Mouse (Mus musculus) E14TG2a.4 (cell line): ENCODE data around the gene Nxn.

ENCODE experiments used
- H3K27me3 ChIP-seq: 2 replicates; pipeline ENCODE4 v1.6.1; 2014; ENCODE audit warnings: low read length, control low read depth; ENCODE audit not compliant: insufficient read depth
- H3K36me3 ChIP-seq: 2 replicates; pipeline ENCODE4 v1.6.1; 2014; ENCODE audit warnings: low read length, control low read depth; ENCODE audit not compliant: insufficient read depth
- H3K4me1 ChIP-seq: replicated peaks from 2 replicates; pipeline ENCODE4 v1.6.1; 2014; ENCODE audit warnings: low read depth, low read length, control low read depth
- H3K4me3 ChIP-seq: replicated peaks from 2 replicates; pipeline ENCODE4 v1.5.1; 2014; ENCODE audit warnings: mild to moderate bottlenecking, low read length
- H3K9me3 ChIP-seq: 2 replicates; pipeline ENCODE4 v1.6.1; 2014; ENCODE audit warnings: low read length, control low read depth
- CTCF ChIP-seq: conservative IDR thresholded peaks from 2 replicates; pipeline ENCODE4 v1.5.1; 2014; ENCODE audit warnings: low read length
- NANOG ChIP-seq: IDR thresholded peaks from 2 replicates; pipeline ENCODE4 v1.6.1; 2014; ENCODE audit warnings: borderline replicate concordance, low read length, mixed read lengths
- POU5F1 ChIP-seq: IDR thresholded peaks from 2 replicates; pipeline ENCODE4 v1.6.1; 2014; ENCODE audit warnings: low read length, borderline replicate concordance

Gene Nxn

DNA sequence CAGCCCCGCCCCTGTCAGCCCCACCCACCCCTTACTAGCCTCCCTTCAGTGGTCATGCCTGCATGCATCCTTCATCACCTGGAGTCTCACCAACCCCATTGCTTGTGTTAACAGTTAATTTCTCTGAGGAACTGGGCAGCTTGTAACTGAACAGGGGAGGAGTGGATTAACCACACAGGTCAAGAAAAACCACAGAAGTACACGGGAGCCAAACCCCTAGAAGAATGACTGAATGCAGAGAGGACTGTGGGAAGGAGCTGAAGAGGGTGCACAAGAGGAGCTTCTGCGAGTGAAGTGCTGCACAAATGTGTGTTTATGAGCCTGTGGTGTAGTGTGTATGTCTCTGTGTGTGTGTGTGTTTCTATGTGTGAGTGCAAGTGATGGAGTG, 47.3 kb downstream of the Nxn start:
- H3K36me3 ChIP-seq, result no peaks in the 10 kb centered on the region
- no peaks in the 10 kb centered on the region for H3K9me3 ChIP-seq
- H3K4me1 ChIP-seq, result peaks cover 82% of the 10 kb centered on the region
- TF ChIP-seq POU5F1 (no peak), NANOG (no peak), CTCF (no peak)
- H3K27me3 ChIP-seq, result peaks cover 88% of the 10 kb centered on the region
- no peak overlapping the region for H3K4me3 ChIP-seq

DNA sequence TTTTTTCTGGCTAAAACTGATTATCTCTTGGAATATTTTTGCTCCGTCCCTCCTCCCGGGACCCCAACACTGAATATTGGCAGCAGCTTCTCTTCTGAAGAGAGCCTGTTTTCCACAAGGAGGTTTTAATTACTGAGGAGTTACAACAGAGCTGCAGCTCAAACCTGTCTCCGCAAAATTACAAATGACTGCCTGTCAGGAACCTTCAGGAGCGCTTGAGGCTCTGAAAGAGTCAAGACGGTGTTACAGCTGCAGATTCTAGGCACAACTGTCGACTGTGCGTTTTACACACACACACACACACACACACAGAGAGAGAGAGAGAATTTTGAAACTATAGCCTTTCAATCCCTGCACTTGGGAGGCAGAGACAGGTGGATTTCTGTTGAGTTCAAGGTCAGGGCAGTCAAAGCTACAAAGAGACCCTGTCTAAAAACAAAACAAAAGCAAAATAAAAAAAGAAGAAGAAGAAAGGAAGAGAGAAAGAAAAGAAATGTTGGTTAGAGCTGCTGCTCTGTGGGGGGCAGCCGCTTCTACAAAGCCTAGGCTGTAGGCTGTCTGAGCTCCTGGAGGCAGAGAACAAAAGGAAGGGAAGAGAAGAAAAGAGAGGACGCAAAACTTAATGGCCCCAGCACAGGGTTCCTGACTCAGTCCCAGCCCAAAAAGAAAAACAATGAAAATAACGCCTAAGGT, 47.9 kb downstream of the Nxn start:
- Histone ChIP-seq H3K9me3 (no peaks in the 10 kb centered on the region), H3K27me3 (peaks cover 90% of the 10 kb centered on the region), H3K36me3 (no peaks in the 10 kb centered on the region), H3K4me1 (peaks cover 77% of the 10 kb centered on the region), H3K4me3 (peak overlapping the region; percentile 3; the same call in 1 of the 2 replicates)
- TF ChIP-seq NANOG (peak; percentile 91), CTCF (no peak)

DNA sequence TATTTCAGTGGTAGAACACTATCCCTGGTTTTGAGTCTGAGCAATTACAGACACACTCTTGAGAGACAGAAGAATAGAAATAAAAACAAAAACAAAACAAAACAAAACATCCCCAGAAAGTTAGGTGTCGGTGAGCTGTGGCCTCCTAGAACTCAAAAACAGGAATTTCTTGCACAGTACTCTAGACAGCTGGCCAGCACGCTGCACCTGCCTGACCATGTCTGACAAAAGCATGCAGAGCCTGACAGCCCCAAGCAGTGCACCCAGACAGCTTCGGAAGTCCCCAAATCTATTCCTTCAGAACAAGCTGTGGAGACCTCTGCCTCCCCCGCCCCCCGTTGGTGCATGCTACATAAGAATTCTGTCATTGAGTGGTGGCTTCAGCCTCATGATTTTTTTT, 49.1 kb downstream of the Nxn start:
- TF ChIP-seq NANOG (no peak), POU5F1 (no peak), CTCF (no peak)

DNA sequence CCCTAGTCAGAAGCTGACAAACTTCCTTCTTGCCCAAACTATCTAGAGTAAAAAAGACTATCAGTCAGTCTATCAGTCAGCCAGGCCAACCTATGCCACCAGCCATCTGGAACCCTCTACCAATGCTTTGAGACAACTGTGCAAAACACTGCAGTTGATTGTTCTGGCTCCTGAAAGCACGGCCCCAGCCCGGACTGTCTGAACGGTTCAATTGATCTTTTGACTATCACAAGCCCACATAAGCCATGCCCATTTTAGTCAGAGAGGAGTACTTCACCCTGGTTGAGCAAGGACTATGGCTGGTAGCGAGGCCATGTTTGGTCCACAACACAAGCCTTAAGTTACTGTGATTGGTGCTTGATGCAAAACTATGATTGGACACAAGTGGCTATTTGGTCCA, 51.4 kb downstream of the Nxn start:
- H3K9me3 ChIP-seq, result no peaks in the 10 kb centered on the region
- H3K4me3 ChIP-seq, result no peak overlapping the region
- H3K4me1 ChIP-seq, result peaks cover 54% of the 10 kb centered on the region
- TF ChIP-seq CTCF (no peak), POU5F1 (no peak), NANOG (no peak)
- H3K36me3 ChIP-seq, result no peaks in the 10 kb centered on the region
- H3K27me3 ChIP-seq, result peaks cover 82% of the 10 kb centered on the region

More for the DNA sequence above, 49.1 kb downstream of the Nxn start:
- H3K27me3 ChIP-seq, result peaks cover 85% of the 10 kb centered on the region
- peaks cover 64% of the 10 kb centered on the region for H3K4me1 ChIP-seq
- no peaks in the 10 kb centered on the region for H3K9me3 ChIP-seq
- peak overlapping the region; percentile 3; the same call in 1 of the 2 replicates for H3K4me3 ChIP-seq
- H3K36me3 ChIP-seq, result no peaks in the 10 kb centered on the region

DNA sequence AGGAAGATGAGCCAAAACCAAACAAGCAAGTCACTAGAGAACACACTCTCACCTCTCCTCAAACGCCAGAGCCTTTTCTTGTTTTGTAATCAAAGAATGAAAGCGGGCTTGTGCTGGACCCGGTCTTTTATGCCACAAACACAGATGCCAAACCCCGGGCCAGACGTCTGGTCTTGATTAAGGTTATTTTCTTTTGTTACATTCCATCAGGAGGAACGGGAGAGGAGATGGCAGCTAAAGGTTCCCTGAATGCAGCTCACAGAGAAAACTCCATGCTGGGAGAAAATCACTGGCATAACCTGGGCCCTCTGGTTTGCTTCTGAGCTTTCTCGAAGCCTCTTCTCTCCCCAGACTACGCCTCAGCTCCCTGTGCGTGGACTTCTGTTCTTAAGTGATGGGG, 55.9 kb downstream of the Nxn start:
- H3K9me3 ChIP-seq, result no peaks in the 10 kb centered on the region
- H3K4me3 ChIP-seq, result no peak overlapping the region
- peaks cover 13% of the 10 kb centered on the region for H3K4me1 ChIP-seq
- TF ChIP-seq CTCF (no peak), NANOG (no peak), POU5F1 (no peak)
- peaks cover 67% of the 10 kb centered on the region for H3K27me3 ChIP-seq
- H3K36me3 ChIP-seq, result no peaks in the 10 kb centered on the region

DNA sequence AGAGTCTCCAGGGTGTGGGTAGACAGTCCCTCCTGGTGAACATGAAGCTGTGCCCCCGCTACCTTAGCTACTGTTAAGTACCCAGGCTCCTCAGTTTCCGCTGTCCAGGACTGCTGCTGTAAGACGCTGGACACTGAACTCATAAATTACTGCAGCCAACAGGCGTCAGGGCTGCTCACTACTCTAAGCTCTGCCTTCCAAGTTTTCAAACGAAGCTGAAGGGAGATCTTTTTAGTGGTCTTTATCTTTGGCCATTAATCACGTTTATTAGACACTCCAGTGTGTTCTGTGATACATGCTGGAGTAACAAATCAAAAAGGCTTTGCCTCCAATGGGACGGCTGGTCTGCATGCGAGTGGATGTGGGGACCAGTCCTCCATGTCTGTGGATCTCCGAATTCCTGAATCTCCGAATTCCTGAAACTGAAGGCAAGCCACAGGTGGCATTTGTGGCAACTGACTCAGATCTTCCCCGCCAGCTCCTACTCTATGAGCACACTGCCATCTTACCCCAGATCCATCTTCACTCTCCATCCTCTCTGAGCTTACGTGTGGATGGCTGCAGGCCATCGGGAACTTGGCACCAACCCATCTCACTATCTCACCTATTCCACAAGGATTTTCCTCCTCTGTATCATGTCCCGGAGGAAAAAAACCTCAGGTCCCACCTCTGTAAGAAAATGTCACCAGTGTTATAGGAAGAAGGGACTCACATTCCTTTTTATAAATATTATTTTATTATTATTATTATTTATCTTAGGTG, 56.9 kb downstream of the Nxn start:
- TF ChIP-seq CTCF, result no peak
- no peak for TF ChIP-seq NANOG
- no peak for TF ChIP-seq POU5F1
- no peaks in the 10 kb centered on the region for H3K9me3 ChIP-seq

DNA sequence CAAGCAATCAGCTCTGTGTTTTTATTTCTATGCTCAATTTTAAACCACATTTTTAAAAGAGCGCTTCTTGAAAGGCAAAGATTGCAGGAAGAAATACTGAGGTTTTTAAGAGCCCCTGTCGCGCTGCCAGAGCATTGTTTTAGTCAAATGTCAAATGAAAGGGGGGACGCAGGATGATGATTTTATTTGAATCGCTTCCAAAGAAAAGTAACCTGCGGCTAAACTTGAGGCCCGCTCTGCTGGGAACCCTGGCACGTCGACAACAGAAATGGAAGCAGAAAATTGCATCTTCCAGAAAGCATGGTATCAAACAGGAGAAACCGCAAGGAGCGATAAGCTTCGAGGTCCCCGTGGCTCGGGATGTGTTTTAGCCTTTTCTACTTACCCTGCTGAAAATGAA, 57.8 kb downstream of the Nxn start:
- Histone ChIP-seq H3K36me3 (no peaks in the 10 kb centered on the region), H3K27me3 (peaks cover 48% of the 10 kb centered on the region), H3K4me1 (peaks cover 28% of the 10 kb centered on the region), H3K9me3 (no peaks in the 10 kb centered on the region), H3K4me3 (no peak overlapping the region)
- TF ChIP-seq POU5F1 (no peak), CTCF (no peak), NANOG (no peak)

More for the DNA sequence above, 56.9 kb downstream of the Nxn start:
- H3K27me3 ChIP-seq, result peaks cover 57% of the 10 kb centered on the region
- H3K4me1 ChIP-seq, result peaks cover 21% of the 10 kb centered on the region
- H3K36me3 ChIP-seq, result no peaks in the 10 kb centered on the region
- H3K4me3 ChIP-seq, result no peak overlapping the region

DNA sequence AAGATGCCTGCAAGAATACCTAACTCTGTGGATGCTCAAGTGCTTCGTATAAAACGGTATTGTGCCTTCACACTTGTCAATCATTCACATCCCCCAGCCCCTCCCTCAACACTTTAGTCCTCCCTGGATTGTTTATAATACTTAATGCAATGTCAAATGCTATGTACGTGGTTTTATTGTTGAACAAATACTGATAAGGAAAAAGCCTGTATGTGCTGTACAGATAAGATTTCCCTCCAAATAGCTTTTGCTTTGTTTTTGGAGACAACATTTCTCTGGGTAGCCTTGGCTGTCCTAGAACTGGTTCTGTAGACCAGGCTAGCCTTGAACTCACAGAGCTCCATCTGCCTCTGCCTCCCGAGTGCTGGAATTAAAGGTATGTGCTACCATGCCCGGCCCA, 59.1 kb downstream of the Nxn start:
- Histone ChIP-seq H3K36me3 (no peaks in the 10 kb centered on the region), H3K27me3 (peaks cover 46% of the 10 kb centered on the region), H3K4me1 (peaks cover 40% of the 10 kb centered on the region), H3K4me3 (no peak overlapping the region), H3K9me3 (no peaks in the 10 kb centered on the region)
- TF ChIP-seq NANOG, result no peak
- TF ChIP-seq CTCF, result no peak
- TF ChIP-seq POU5F1, result no peak
